Mouse (Mus musculus) mouse trophoblast stem cell (cell line): ENCODE data around the gene Crybg3.

Experiments
- in situ Hi-C, 2 experiments: fragments of 300-500 bp; cut with MseI, MboI; formaldehyde crosslinking; loops; 2 replicates in 1 of 2; 3 replicates in 1 of 2; pipeline ENCODE4 v1.15.1; 2025

Crybg3 gene

GRCm38 (mm10) chr16:59600311-59601251, at the start of gene Crybg3:
Crybg3 (minus strand) TSS chr16:59600979.
- in situ Hi-C loops, result no loop called here

GRCm38 (mm10) chr16:59643766-59644165, 43.0 kb upstream of the Crybg3 start:
- in situ Hi-C loops, result no loop called here

- in situ Hi-C loops, result no loop called here
Measured at GRCm38 (mm10) chr16:59639985-59640384, 39.2 kb upstream of the Crybg3 start.

GRCm38 (mm10) chr16:59639102-59639691, 38.4 kb upstream of the Crybg3 start, which contains the start of gene Arl6:
Arl6 (minus strand) TSS chr16:59639391.
- in situ Hi-C loops, result no loop called here

GRCm38 (mm10) chr16:59634598-59634997, 33.8 kb upstream of the Crybg3 start:
- in situ Hi-C loops, result no loop called here

GRCm38 (mm10) chr16:59621554-59621953, 20.8 kb upstream of the Crybg3 start:
- in situ Hi-C loops, result no loop called here

GRCm38 (mm10) chr16:59617167-59617566, 16.4 kb upstream of the Crybg3 start:
- in situ Hi-C loops, result loop anchor here (5.0 to 10.0 kb wide), 3 partner anchors 142 to 192 kb away; partner anchors contain the start of gene Riox2 (in 2 of the 2)

- in situ Hi-C loops, result loop anchor here (5.0 to 10.0 kb wide), 3 partner anchors 141 to 191 kb away; partner anchors contain the start of gene Riox2 (in 2 of the 2)
Measured at GRCm38 (mm10) chr16:59615675-59616074, 14.9 kb upstream of the Crybg3 start.

- in situ Hi-C loops, result loop anchor here (10.0 kb wide), 2 partner anchors 136 to 186 kb away; partner anchors contain the start of gene Riox2 (in 1 of the 2)
Measured at GRCm38 (mm10) chr16:59610750-59611149, 10.0 kb upstream of the Crybg3 start.

- in situ Hi-C loops, result no loop called here
Measured at GRCm38 (mm10) chr16:59604078-59604781, 3.5 kb upstream of the Crybg3 start.

GRCm38 (mm10) chr16:59599411-59600265, 1.1 kb downstream of the Crybg3 start:
- in situ Hi-C loops, result no loop called here

- in situ Hi-C loops, result no loop called here
Measured at GRCm38 (mm10) chr16:59598997-59599396, 1.8 kb downstream of the Crybg3 start.

GRCm38 (mm10) chr16:59597256-59597655, 3.5 kb downstream of the Crybg3 start:
- in situ Hi-C loops, result no loop called here

- in situ Hi-C loops, result no loop called here
Measured at GRCm38 (mm10) chr16:59594714-59595113, 6.1 kb downstream of the Crybg3 start.

GRCm38 (mm10) chr16:59590790-59591189, 10.0 kb downstream of the Crybg3 start:
- in situ Hi-C loops, result no loop called here

GRCm38 (mm10) chr16:59588351-59589025, 12.3 kb downstream of the Crybg3 start:
- in situ Hi-C loops, result no loop called here

- in situ Hi-C loops, result no loop called here
Measured at GRCm38 (mm10) chr16:59587816-59588215, 13.0 kb downstream of the Crybg3 start.

- in situ Hi-C loops, result no loop called here
Measured at GRCm38 (mm10) chr16:59586911-59587310, 13.9 kb downstream of the Crybg3 start.

GRCm38 (mm10) chr16:59586276-59586675, 14.5 kb downstream of the Crybg3 start:
- in situ Hi-C loops, result no loop called here

- in situ Hi-C loops, result no loop called here
Measured at GRCm38 (mm10) chr16:59585706-59586244, 15.0 kb downstream of the Crybg3 start.
